Mouse (Mus musculus): ENCODE measurements around the gene Zswim4. TPM values are rescaled to one million over a fixed set of nuclear protein-coding genes. Genes with fewer than 3 reads are reported as not detected.

The Zswim4 gene
- polyA plus RNA-seq, 1 experiment: 0.44 TPM

- peaks cover 52% of the 10 kb centered on the region for H3K27me3 ChIP-seq (ENCODE audit: control insufficient read depth)
- H3K36me3 ChIP-seq (ENCODE audit: control insufficient read depth): no peaks in the 10 kb centered on the region; the same call in 1 of the 2 replicates
- H3K4me3 ChIP-seq (replicated peaks): peak overlapping the region; percentile 44
- TF ChIP-seq TAL1 (IDR thresholded peaks at IDR 0.05; ENCODE audit: low read length) (no peak), GATA1 (IDR thresholded peaks at IDR 0.05; ENCODE audit: low read length) (no peak)
- no peaks in the 10 kb centered on the region for H3K9me3 ChIP-seq (ENCODE audit: control insufficient read depth, low read length)
- peaks cover 62% of the 10 kb centered on the region for H3K4me1 ChIP-seq (ENCODE audit: control insufficient read depth)
Measured at GRCm38 (mm10) chr8:84202938-84203917, 33.6 kb downstream of the Zswim4 start.

- H3K9me3 ChIP-seq (ENCODE audit: control insufficient read depth, low read length): no peaks in the 10 kb centered on the region
- no peaks in the 10 kb centered on the region; the same call in 1 of the 2 replicates for H3K36me3 ChIP-seq (ENCODE audit: control insufficient read depth)
- TF ChIP-seq GATA1 (IDR thresholded peaks at IDR 0.05; ENCODE audit: low read length): no peak
- peaks cover 60% of the 10 kb centered on the region for H3K27me3 ChIP-seq (ENCODE audit: control insufficient read depth)
- peak overlapping the region; percentile 28 for H3K4me3 ChIP-seq (replicated peaks)
- peaks cover 67% of the 10 kb centered on the region for H3K4me1 ChIP-seq (ENCODE audit: control insufficient read depth)
Measured at GRCm38 (mm10) chr8:84202466-84202865, 34.4 kb downstream of the Zswim4 start.

GRCm38 (mm10) chr8:84201545-84202245 lies 35.2 kb downstream of the Zswim4 start:
- Histone ChIP-seq H3K9me3 (ENCODE audit: control insufficient read depth, low read length) (no peaks in the 10 kb centered on the region), H3K4me3 (replicated peaks) (peak overlapping the region; percentile 61), H3K27me3 (ENCODE audit: control insufficient read depth) (peaks cover 64% of the 10 kb centered on the region), H3K4me1 (ENCODE audit: control insufficient read depth) (peaks cover 71% of the 10 kb centered on the region), H3K36me3 (ENCODE audit: control insufficient read depth) (no peaks in the 10 kb centered on the region; the same call in 1 of the 2 replicates)
- TF ChIP-seq GATA1 (IDR thresholded peaks at IDR 0.05; ENCODE audit: low read length) (no peak), TAL1 (IDR thresholded peaks at IDR 0.05; ENCODE audit: low read length) (no peak)

GRCm38 (mm10) chr8:84200652-84201544 lies 36.0 kb downstream of the Zswim4 start:
- Histone ChIP-seq H3K4me3 (replicated peaks) (peak overlapping the region; percentile 61), H3K9me3 (ENCODE audit: control insufficient read depth, low read length) (no peaks in the 10 kb centered on the region), H3K4me1 (ENCODE audit: control insufficient read depth) (peaks cover 71% of the 10 kb centered on the region), H3K36me3 (ENCODE audit: control insufficient read depth) (no peaks in the 10 kb centered on the region; the same call in 1 of the 2 replicates), H3K27me3 (ENCODE audit: control insufficient read depth) (peaks cover 64% of the 10 kb centered on the region)
- TF ChIP-seq GATA1 (IDR thresholded peaks at IDR 0.05; ENCODE audit: low read length): no peak
- no peak for TF ChIP-seq TAL1 (IDR thresholded peaks at IDR 0.05; ENCODE audit: low read length)

GRCm38 (mm10) chr8:84200126-84200555 lies 36.7 kb downstream of the Zswim4 start:
- Histone ChIP-seq H3K4me3 (replicated peaks) (no peak overlapping the region), H3K27me3 (ENCODE audit: control insufficient read depth) (peaks cover 64% of the 10 kb centered on the region), H3K9me3 (ENCODE audit: control insufficient read depth, low read length) (no peaks in the 10 kb centered on the region), H3K36me3 (ENCODE audit: control insufficient read depth) (no peaks in the 10 kb centered on the region), H3K4me1 (ENCODE audit: control insufficient read depth) (peaks cover 71% of the 10 kb centered on the region)
- TF ChIP-seq GATA1 (IDR thresholded peaks at IDR 0.05; ENCODE audit: low read length): no peak
- no peak for TF ChIP-seq TAL1 (IDR thresholded peaks at IDR 0.05; ENCODE audit: low read length)

- Histone ChIP-seq H3K4me3 (replicated peaks) (no peak overlapping the region), H3K36me3 (ENCODE audit: control insufficient read depth) (no peaks in the 10 kb centered on the region), H3K4me1 (ENCODE audit: control insufficient read depth) (peaks cover 71% of the 10 kb centered on the region), H3K27me3 (ENCODE audit: control insufficient read depth) (peaks cover 64% of the 10 kb centered on the region), H3K9me3 (ENCODE audit: control insufficient read depth, low read length) (no peaks in the 10 kb centered on the region)
- no peak for TF ChIP-seq GATA1 (IDR thresholded peaks at IDR 0.05; ENCODE audit: low read length)
Measured at GRCm38 (mm10) chr8:84199348-84200125, 37.3 kb downstream of the Zswim4 start.

- Histone ChIP-seq H3K4me3 (replicated peaks) (peak overlapping the region; percentile 62), H3K9me3 (ENCODE audit: control insufficient read depth, low read length) (no peaks in the 10 kb centered on the region), H3K36me3 (ENCODE audit: control insufficient read depth) (no peaks in the 10 kb centered on the region), H3K27me3 (ENCODE audit: control insufficient read depth) (peaks cover 60% of the 10 kb centered on the region), H3K4me1 (ENCODE audit: control insufficient read depth) (peaks cover 67% of the 10 kb centered on the region)
- TF ChIP-seq TAL1 (IDR thresholded peaks at IDR 0.05; ENCODE audit: low read length) (no peak), GATA1 (IDR thresholded peaks at IDR 0.05; ENCODE audit: low read length) (no peak)
Measured at GRCm38 (mm10) chr8:84198871-84199270, 38.0 kb downstream of the Zswim4 start.

All from erythroblast, embryonic 14.5 days (primary cell).